Mouse (Mus musculus): ENCODE results near the gene Myocd.

Myocd gene

DNA sequence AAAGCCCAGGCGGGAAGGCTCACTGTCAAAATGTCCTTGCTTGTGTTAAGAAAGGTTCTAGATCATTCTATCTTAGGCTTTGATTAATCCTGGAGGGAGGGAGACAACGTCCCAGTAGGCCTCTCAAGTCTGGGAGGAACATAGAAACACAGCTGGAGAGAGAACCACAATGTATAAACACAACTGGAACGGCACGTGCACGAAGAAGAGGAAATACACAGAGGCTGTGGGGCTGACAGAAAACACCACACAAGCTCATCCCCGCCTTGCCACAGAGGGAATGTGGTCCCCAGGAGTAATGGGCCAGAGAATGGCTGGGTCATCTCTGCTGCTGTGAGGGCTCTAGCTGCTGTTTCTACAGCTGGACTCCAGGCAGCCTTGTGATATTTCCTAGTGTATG, 58.1 kb downstream of the Myocd start:
- DNase-seq = no peak

DNA sequence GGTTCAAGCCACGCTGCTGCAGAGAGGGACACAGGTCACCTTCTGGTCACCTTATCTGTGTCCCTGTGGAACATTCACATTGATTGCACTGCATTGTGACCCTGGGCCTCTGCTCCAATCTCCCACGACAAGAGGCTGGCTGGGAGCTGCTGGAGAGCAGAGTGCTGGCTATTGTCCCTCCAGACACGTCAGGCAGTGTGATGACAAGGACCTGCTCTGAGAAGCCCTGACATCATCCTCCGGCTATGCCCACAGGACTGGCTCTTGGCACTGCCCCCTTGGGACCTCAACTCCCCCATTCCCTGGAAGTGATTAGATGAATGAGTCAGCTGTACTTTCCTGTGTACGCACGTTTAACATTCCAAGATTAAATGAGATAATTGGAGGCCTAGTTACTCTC, 60.3 kb downstream of the Myocd start:
- DNase-seq = no peak

DNA sequence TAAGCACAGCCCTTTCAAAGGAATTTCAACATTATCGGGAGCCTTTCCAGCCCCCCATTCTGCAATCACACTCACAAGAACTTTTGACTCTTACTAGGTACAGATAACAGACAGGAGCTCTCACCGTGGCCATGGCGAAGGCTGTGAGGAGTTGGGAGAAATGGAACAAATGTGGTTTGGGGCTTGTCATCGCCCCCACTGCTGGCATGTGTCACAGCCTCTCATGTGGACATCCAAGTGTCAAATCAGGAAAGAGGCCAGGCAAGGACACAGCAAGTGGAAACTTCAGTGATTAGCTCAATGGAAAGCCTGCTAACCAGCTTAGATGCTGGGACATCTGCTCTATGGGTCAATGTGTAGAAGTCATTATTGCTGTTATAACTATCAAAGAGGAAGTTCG, 64.5 kb downstream of the Myocd start:
- no peak for DNase-seq

DNA sequence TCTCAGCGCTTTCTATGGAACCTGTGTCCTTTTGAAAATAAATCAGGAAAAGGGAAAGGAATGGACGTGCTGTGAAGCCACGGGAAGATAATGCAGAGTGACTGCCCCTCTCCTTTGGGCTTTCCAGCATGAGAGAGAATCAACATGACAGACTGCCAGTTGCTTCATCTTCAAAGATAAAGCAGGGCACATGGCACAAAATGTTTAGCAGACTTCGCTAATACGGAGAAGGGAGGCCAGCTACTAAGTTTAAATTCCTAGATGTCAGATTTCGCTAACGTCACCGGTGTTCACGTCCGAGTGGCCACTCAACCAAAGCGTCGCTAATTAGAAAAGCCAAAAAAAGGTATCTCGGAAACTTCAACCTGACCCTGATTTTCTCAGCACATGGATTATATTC, 65.1 kb downstream of the Myocd start:
- DNase-seq = no peak

DNA sequence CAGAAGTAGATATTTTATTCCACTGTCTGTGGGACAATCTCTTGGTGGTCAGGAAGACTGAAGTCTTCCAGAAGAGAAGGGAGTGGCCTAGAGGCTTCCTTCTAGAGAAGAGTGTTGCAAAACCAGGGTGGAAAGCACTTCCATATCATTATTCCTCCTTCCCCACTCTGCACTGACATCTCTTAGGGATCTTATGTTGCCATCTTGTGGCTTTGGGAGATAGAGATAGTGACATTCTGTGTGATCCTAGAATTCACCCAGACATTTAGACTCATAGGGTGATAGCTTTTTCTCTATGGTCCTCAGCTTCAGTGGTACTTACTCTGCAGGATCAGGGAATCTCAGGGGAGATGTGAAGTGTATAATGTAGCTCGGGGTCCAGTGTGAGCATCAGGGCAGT, 66.8 kb downstream of the Myocd start:
- DNase-seq = no peak

DNA sequence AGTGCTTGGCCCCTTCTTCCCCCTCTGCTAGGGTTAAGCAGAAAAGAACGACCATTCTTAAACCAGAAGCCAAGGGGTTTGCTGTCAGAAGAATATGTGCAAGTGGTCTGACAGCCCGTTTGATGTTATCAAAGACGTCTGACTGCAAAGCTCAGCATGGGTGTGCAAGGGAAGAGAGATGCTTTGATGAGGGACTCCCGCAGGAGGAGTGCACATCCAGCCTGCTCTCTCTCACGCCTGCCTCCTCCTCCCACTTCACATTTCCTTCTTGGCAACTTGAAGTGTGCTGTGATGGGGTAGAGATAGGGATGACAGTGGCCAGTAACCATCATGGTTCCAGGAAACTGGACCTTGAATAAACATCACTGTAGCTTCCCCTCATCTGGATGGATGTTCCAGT, 67.6 kb downstream of the Myocd start:
- no peak for DNase-seq

DNA sequence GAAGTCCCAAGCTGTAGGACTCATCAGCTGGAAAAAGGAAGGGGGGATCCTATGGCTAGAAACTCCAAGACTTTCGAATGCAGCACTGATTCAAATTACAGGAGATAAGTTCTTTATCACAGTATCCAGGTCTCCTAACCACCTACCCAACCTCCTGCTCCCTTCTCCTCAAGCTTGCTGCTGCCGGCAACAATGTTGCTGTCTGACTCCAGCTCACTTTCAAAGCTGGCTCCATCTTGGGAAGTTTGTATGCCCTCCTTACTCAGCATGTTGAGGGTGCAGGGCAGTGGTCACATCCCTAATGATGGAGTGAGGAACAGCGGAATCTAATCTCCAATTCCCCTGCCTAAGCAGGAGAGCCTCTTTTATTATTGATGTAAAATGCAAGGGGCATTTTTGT, 71.8 kb downstream of the Myocd start:
- DNase-seq = no peak

DNA sequence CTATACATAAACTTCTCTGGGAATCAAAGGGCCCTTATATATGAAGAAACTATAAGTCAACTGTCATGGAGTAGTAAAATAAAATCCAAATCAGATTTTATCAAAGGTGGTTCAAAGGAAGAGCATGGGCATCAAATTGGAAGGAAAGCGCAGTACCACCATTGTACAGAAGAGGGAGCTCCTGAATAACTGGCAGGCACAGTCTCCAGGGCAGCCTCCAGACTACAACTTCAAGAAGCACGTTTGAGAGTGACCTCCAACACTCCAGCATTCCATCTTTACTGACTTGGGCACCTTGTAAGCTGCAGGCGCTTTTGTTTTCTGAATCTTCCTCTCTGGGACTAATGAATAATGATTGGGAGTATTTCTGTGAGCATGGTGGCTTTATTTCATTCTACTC, 72.5 kb downstream of the Myocd start:
- DNase-seq = peak; percentile 65

DNA sequence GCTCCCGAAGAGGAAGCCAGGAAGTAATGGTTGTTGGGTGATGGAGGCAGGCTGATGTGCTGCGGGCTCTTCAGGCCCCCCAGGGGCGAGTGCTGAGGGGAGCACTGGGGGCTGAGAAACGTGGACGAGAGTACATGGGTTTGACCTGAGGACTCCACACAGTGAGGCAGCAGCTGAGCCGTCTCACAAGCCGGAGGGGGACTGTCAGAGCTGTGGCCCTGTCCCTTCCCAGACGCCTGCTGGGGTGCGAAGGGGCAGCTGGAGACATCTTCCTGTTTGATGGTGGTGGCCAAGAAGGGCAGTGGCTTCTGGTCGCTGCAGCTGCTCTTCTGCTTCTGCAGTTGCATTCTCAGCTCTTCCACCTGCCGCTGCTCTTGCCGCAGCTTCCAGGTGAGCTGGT, 82.8 kb downstream of the Myocd start:
- DNase-seq = no peak

DNA sequence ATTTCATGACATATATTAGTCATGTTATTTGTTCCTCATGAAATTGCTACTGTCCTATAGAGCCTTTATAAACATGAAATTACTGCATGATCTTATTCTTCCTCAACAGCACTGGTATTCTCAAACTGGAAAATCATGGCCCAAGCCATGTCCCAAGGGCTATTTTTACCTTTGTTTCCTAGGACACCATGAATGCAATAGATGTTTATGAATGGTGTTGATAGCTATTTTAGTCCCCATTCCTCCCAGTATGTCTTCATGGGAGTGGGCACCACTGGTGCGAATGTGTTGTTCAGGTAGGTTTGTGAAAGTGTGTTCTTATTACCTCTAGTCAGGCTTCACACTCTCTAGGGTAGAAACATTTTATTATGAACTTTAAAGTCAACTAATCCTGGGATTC, 84.7 kb downstream of the Myocd start:
- no peak for DNase-seq

DNA sequence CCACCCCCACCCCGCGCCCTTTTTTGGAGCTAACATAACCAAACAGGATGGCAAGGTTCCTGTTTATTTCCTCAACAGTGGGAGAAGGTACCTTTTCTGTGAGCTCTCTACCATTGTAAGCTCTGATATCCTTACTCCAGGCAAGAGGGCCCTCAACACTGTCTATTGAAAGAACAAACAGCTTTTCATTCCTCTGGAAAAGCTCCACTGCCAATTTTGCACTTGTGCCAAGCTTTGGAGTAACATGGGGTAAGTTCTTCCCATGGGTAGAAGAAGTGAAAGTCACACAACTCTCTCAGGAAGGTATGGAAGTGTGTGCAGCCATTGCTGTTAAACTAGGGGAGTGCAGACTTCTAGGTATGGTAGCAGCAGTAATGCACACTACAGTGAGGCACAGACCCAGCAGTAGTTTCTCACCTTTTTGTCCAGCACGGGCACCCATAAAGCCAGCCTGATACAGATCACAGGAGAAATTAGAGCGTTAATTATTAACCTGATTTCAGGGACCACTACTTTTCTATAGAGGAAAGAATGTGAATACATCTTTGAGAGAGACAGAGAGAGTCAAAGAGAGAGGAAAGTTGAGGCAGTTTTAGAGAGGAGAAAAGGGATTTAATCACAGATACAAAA, 99.6 kb downstream of the Myocd start:
- DNase-seq = no peak

DNA sequence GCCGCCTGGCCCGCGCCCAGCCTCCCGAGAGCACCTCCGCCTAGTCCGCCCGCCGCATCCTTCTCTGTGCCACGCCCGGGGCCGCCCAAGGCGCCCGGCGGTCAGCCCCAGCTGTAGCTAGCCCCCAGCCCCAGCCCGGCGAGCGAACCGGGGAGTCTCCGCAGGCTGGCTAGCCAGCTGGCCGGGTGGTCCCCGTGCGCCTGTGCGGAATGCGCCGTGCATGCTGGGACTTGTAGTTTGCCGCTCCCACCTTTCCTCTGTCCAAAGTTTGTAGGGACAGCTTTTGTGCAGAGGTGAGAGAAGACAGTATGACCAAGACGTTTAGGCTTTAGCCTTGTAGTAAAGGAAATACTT, 107.0 kb downstream of the Myocd start, which contains the start of gene Arhgap44:
Gene Arhgap44, minus strand, starts transcription at position 195 of the 354 bp plus-strand sequence.
- DNase-seq = peak; percentile 81

DNA sequence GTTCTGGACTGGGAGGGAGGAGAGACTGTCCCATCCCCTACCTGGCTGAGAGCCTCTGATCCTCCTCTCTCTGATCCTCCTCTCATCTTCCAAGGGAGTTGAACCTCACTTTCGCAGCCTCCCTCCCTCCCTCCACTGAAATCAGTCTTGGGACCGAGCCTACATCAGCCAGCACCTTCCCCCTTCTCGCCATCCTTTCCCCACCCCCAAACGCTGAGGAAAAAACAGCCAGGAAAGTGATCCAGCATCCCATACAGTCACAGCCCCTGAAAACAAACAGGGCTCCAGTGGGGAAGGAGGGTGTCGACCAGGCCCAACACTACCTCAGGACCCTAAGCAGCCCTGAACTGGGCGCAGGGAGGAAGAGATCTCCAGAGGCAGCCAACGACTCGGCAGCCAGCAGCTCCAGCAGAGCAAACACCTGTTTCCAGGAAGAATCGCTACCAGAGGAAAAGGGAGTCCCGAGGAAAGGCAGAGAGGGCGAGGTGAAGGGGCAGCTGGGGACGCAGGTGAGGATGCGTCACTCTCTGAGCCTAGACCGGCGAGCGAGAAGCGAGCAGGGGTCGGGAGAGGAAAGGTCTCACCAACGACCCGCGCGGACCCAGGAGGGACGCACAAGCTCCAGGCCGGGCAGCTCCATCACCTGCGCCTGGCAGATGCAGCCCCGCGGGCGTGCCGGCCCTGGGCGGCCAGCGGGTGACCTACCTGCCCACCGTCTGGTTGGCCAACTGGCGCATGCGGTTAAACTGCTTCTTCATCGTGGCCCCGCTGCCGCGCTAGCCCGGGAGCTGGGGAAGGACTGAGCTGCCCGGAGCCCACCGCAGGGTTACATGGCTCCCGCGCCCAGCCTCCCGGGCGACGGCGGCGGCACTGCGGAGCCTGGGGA, 107.7 kb downstream of the Myocd start:
- peak; percentile 35 for DNase-seq

DNA sequence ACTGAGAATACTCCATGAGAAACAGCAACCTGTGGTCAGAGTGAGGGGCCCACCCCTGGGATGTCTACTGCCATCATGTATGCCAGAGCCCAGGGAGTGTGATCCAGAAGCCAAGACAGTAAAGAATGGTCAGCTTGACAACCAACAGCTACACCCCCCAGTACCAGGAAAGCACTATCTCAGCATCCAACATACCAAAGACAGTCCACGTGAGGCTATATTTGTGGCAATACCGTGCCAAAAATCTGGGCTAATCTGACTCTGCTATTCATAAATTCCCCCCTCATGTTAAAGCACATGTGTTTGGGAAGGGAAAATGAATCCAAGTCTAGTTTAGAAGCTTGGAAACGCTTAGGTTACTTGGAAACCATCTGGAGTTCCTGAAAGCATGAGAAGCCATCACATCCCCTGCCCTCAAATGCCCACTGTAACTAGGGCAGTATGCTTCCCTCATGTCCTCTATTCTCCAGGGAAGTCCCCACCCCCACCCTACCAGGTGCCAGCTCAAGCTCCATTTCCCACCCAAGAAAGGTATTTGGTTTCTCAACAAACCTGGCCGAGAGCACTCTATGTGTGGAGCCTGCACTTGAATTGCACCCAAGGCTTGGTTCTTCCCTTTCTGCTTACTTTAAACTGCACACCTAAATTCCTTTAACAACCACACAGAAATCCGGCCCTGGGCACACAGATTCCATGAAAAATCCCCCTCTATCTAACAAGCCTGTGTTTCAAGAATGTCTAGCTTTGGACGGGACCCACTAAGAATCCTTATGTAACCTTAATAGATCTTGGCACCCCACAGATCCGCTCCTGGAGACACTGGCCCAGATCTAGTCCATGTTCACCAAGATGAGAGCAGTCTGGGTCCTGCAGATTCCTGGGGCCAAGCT, 108.6 kb downstream of the Myocd start:
- peak; percentile 38 for DNase-seq

DNA sequence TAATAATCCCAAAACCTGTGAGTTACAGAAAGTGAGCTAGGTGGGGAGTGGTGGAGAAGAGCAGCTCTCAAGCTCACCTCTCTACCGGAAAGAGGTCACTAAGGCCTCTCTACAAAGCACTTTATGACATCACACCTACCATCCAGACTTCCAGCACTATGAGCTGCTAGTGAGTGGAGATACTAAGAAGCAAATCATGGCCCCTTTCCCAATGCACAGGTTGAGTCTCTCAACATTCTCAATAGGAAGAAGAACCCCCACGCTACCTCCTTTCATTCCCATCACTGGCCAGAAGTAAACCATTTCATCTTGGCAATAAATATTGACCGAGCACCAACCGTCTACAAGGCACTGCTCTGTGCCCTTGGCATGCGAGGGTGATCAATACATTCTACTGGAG, 110.0 kb downstream of the Myocd start, which contains the start of gene 1700086D15Rik:
Gene 1700086D15Rik, minus strand, starts transcription at position 101 of the 400 bp plus-strand sequence.
- DNase-seq = no peak

DNA sequence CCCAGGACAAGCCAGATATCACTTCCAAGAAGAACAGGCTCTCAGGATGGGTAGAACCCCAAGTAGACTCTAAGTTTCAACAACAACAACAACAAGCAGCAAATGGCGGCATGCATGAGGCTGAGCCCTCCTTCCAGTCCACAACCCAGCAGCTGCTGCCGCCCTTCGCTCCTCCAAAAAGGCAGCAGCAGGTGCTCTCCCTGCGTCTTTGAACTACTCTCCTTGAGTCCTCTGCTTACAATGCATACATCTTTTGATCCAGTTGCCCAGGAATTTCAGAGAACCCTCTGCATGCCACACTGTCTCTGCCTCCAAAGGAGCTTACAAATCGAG, 111.2 kb downstream of the Myocd start:
- DNase-seq = no peak

DNA sequence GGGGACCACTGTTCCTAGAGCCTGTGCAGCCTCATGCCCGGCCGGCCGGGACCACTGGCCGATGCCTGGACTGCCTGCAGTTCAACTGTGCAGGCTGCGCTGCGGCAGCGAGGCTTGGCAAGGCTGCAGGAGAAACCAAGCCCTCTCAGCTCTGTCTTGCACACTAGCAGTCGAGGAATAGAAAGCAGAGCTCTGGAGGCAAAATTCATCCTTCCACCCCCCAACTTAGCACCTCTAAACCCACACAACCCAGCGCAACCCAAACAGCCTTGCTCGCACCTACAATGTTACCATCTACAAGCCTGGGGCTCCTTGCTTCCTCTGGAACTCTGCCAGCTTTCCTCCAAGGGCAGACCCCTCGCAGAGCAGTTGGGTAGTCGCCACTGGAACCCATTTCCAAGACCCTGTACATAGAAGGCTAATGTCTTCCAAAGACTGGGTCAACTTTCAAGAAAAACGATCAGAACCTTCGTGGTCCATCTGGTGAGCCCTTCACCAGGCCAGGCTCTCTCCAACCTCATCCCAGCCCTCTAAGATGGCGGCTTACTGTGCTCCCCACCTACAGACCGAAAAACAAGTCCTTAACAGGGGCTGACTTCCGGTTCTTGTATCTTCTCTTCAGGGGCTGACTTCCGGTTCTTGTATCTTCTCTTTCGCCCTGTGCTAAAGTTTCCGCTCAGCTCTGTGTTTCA, 111.7 kb downstream of the Myocd start:
- no peak for DNase-seq

DNA sequence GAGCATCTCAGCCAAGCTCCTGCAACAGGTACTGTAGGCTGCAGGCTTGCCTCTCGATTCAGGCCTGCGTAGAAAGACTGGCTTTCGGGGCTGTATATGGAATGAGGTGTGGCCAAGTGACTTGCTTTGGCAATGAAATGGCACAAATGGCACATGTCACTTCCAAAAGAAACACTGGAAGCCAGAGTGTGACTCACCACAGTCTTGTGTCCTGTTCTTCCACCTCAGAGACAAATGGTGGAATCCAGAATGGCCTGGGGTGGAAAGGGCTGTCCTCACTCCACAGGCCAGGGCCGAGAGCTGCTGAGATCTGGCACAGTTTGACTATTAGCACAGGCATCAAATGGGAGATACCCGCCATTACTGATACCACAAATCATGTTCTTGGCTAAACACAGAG, 116.8 kb downstream of the Myocd start:
- DNase-seq = no peak

DNA sequence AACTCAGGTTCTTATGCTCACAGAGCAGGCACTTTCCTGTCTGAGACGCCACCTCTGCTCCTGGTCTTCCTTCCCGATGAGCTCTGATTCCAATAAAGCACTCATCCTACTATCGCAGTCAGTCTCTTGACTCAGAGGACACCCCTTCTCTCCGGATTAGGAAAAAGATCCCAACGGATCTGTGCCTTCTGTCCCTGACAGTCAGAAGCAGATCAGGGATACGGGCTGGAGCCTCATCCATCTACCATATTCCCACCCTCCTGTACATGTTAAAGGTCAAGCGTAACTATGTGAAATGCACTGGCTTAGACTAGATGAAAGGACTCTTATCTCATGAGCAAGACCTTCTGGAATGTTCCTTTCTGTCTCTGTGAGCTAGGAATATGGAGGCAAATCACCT, 121.3 kb downstream of the Myocd start:
- no peak for DNase-seq

DNA sequence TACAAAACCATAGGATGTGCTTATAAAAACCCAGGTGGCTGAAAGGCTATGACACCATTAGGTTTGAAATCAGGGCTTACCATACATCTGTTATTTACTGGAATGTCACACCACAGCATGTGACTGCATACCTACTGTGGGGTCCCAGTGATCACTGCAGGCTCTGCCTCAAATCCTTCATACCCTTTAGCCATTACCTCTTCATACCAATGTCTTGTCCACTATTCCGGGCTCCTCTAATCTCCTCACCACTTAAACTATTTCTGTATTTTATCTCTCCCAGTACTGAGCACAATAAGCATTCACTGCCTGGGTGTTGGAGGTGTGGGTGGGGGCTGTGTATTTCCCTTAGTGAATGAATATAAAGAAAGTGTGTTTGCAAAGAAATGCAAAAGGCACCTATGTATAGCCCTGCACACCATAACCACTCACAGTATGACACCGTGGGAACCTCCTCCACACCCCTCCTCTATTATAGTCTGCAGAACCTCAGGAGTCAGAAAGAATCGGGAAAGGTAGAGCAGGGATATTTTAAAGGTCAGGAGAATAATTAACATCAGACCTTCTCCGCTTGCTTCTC, 126.9 kb downstream of the Myocd start:
- no peak for DNase-seq

DNA sequence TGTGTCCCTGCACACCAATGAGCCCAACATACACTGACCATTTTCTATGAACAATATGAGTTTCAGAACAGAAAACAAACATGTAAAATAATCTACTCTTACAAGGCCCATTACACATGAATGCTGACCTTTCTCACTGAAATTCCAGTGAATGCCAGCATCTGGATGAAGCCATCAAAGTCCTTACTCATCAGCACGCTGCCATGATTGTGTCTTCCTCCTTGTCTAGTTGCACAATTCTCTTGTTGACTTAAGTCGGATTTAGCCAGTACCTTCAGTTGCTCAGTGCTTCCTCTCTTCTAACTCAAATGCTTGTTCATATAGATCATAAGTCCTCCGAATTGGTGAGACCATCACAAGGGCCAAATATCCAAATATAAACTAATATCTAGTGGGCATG, 130.8 kb downstream of the Myocd start:
- no peak for DNase-seq

DNA sequence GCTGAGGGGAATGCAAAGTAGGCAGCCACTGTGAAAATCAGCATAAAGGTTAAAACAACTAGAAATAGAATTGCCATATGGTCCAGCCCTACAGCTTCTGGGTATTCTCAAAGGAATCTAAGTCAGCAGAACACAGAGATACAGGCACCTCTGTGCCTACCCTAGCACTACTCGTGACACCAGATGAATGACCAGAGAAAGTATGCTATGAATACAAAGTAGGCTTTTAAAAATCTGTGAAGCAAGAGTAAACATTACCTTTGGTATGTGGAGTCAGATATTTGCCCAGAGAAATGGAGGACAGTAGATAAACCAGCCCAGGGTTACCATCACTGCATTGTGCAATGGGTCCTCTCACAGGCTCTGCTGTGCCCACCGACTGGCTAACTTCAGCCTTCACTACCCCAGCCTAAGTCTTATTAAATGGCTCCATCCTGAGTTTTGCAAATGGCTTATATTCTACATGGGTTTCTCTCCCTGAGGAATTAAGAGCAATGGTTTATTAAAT, 132.6 kb downstream of the Myocd start:
- no peak for DNase-seq

Measured in right cerebral cortex, postnatal 25 days (tissue).